Mouse (Mus musculus): Measurements from ENCODE around the gene Ruvbl2. TPM values are rescaled to one million over a fixed set of nuclear protein-coding genes. Genes with fewer than 3 reads are reported as not detected.
"Not testable (repeated sequence)": the region's sequence is repeated elsewhere in the genome, so short reads cannot be mapped to it uniquely, and the experiment has no call there.

Ruvbl2 gene
- total RNA-seq, 2 experiments from 2014 or later: 34.4 to 39.9 TPM

- Histone ChIP-seq H3K27ac (no peak overlapping the region), H3K4me3 (no peak overlapping the region)
- DNase-seq (ENCODE audit: extremely low spot score in 1 of 2, low spot score in 2 of 2): no peak
- peak; percentile 12 for TF ChIP-seq CTCF (IDR thresholded peaks at IDR 0.05)
- intact Hi-C loops (cut with DNase I): no loop called here
These were observed 31.4 kb downstream of the Ruvbl2 start for GRCm38 (mm10) chr7:45406157-45407156.

GRCm38 (mm10) chr7:45405091-45406075, 32.5 kb downstream of the Ruvbl2 start, which contains the start of gene Kcna7:
Gene Kcna7, plus strand, starts transcription at chr7:45405653.
- intact Hi-C loops (cut with DNase I): no loop called here
- TF ChIP-seq CTCF (IDR thresholded peaks at IDR 0.05): peak; percentile 89
- peak; percentile 54 to 76 for DNase-seq (ENCODE audit: extremely low spot score in 1 of 2, low spot score in 2 of 2)
- H3K27ac ChIP-seq: no peak within 1 kb of the TSS
- H3K4me3 ChIP-seq: peak within 1 kb of the TSS; percentile 20; the same call in 1 of the 2 replicates

- Histone ChIP-seq H3K4me3 (no peak overlapping the region), H3K27ac (no peak overlapping the region)
- peak; percentile 62 for TF ChIP-seq CTCF (IDR thresholded peaks at IDR 0.05)
- intact Hi-C loops (cut with DNase I): no loop called here
- DNase-seq (ENCODE audit: extremely low spot score in 1 of 2, low spot score in 2 of 2): peak in 1 of 2 experiments; percentile 39
These were observed 34.2 kb downstream of the Ruvbl2 start for GRCm38 (mm10) chr7:45403532-45404261.

- intact Hi-C loops (cut with DNase I): no loop called here
- Histone ChIP-seq H3K4me3 (no peak overlapping the region), H3K27ac (no peak overlapping the region)
- TF ChIP-seq CTCF (IDR thresholded peaks at IDR 0.05): no peak
- DNase-seq (ENCODE audit: extremely low spot score in 1 of 2, low spot score in 2 of 2): no peak
These were observed 36.3 kb downstream of the Ruvbl2 start for GRCm38 (mm10) chr7:45401521-45402085.

- no peak for DNase-seq (ENCODE audit: extremely low spot score in 1 of 2, low spot score in 2 of 2)
- intact Hi-C loops (cut with DNase I): loop anchor here (5.0 kb wide), 1 partner anchor 89 kb away; no protein-coding TSS in a partner anchor
- no peak overlapping the region for H3K27ac ChIP-seq
- H3K4me3 ChIP-seq: no peak overlapping the region
- no peak for TF ChIP-seq CTCF (IDR thresholded peaks at IDR 0.05)
These were observed 41.1 kb downstream of the Ruvbl2 start for GRCm38 (mm10) chr7:45396787-45397186.

- DNase-seq (ENCODE audit: extremely low spot score in 1 of 2, low spot score in 2 of 2): not testable (repeated sequence)
- intact Hi-C loops (cut with DNase I): loop anchor here (5.0 kb wide), 1 partner anchor 89 kb away; no protein-coding TSS in a partner anchor
- Histone ChIP-seq H3K27ac (peak overlapping the region; percentile 66), H3K4me3 (peak overlapping the region; percentile 55)
- TF ChIP-seq CTCF (IDR thresholded peaks at IDR 0.05): peak; percentile 46
These were observed 41.5 kb downstream of the Ruvbl2 start for GRCm38 (mm10) chr7:45396337-45396775.

GRCm38 (mm10) chr7:45395578-45396336, 42.1 kb downstream of the Ruvbl2 start, which contains the start of gene Snrnp70:
Gene Snrnp70, minus strand, starts transcription at chr7:45395742.
- H3K27ac ChIP-seq: peak within 1 kb of the TSS; percentile 98
- H3K4me3 ChIP-seq: peak within 1 kb of the TSS; percentile 90
- no peak for TF ChIP-seq CTCF (IDR thresholded peaks at IDR 0.05)
- intact Hi-C loops (cut with DNase I): loop anchor here (5.0 kb wide), 1 partner anchor 88 kb away; no protein-coding TSS in a partner anchor
- peak; percentile 100 for DNase-seq (ENCODE audit: extremely low spot score in 1 of 2, low spot score in 2 of 2)

GRCm38 (mm10) chr7:45395129-45395541, 42.8 kb downstream of the Ruvbl2 start:
- H3K4me3 ChIP-seq: peak overlapping the region; percentile 90
- H3K27ac ChIP-seq: peak overlapping the region; percentile 98
- TF ChIP-seq CTCF (IDR thresholded peaks at IDR 0.05): no peak
- intact Hi-C loops (cut with DNase I): loop anchor here (5.0 kb wide), 1 partner anchor 88 kb away; no protein-coding TSS in a partner anchor
- DNase-seq (ENCODE audit: extremely low spot score in 1 of 2, low spot score in 2 of 2): no peak

GRCm38 (mm10) chr7:45386077-45386476, 51.8 kb downstream of the Ruvbl2 start:
- no peak for DNase-seq (ENCODE audit: extremely low spot score in 1 of 2, low spot score in 2 of 2)

More at GRCm38 (mm10) chr7:45386077-45386476, 51.8 kb downstream of the Ruvbl2 start:
- Histone ChIP-seq H3K27ac (no peak overlapping the region), H3K4me3 (no peak overlapping the region)
- TF ChIP-seq CTCF (IDR thresholded peaks at IDR 0.05): peak; percentile 8
- intact Hi-C loops (cut with DNase I): no loop called here

Data from left cerebral cortex, adult 2 months (tissue).